ENCODE assay signal across 22 mouse cellular contexts in genomic region chr3:146442484-146442883, GRCm38 (mm10). TPM values are rescaled to one million over a fixed set of nuclear protein-coding genes. Genes with fewer than 3 reads are reported as not detected.
DNase-seq lines count a peak whose midpoint lies in the region; ATAC-seq and TF ChIP-seq lines count a peak whose summit lies in the region.
"Had no signal": no experiment of that assay in that cellular context is flagged by ENCODE, and none has a peak within 500 bp of the region (broad histone marks: within the 10 kb centered on the region; RNA-seq: fewer than 3 reads in every experiment).

No protein-coding gene starts in this region.

- no peaks in the 10 kb centered on the region for H3K79me2 ChIP-seq in liver, adult 2 months (ENCODE audit: control insufficient read depth, insufficient read depth, low read length)

- DNase-seq in kidney, adult 11 months: peak; percentile 2
- no peak for DNase-seq in kidney, adult 8-10 months
- DNase-seq in kidney, adult 9 months: peak; percentile 46
- no peak for DNase-seq in kidney, postnatal 14 days
- DNase-seq in liver, adult 2 months (ENCODE audit: extremely low read depth, low read depth, low spot score): peak; percentile 19
- DNase-seq in liver, postnatal 0 days: no peak
- DNase-seq: adrenal gland, adult 8-10 months; adrenal gland, postnatal 36 days; cerebellum, adult 18-20 months; cerebellum, adult 9-10 months; cerebellum, postnatal 14 days; gastrocnemius, postnatal 10 days; gastrocnemius, postnatal 36 days had no signal

- 84% methylated on average over 7 of the region's 7 CpGs for WGBS in liver, adult 2 months
- WGBS in liver, postnatal 0 days (ENCODE audit: insufficient replicate concordance): 85% methylated on average over 7 of the region's 7 CpGs

- no peak for ATAC-seq in liver, postnatal 0 days
- ATAC-seq: activated CD4-positive, CD25-positive, alpha-beta regulatory T cell, adult 4 months; CD4-positive, CD25-positive, alpha-beta regulatory T cell, adult 4 months; forebrain, embryonic 13.5 days; forebrain, embryonic 16.5 days; hindbrain, embryonic 16.5 days had no signal

- no peak overlapping the region for H3K9ac ChIP-seq in liver, adult 2 months (ENCODE audit: low read depth, low read length)
- no peak overlapping the region for H3K9ac ChIP-seq in liver, postnatal 0 days (replicated peaks)
- H3K9ac ChIP-seq: forebrain, embryonic 13.5 days; hindbrain, embryonic 13.5 days had no signal

- no peaks in the 10 kb centered on the region for H3K27me3 ChIP-seq in liver, adult 2 months (ENCODE audit: control insufficient read depth, insufficient read depth, low read length)
- H3K27me3 ChIP-seq in liver, postnatal 0 days (ENCODE audit: insufficient read depth, low read length): no peaks in the 10 kb centered on the region
- H3K27me3 ChIP-seq: forebrain, embryonic 13.5 days; hindbrain, embryonic 13.5 days had no signal

- TF ChIP-seq CTCF in liver, adult 2 months (IDR thresholded peaks at IDR 0.05; ENCODE audit: low read depth, low read length): no peak
- TF ChIP-seq CTCF in liver, postnatal 0 days (IDR thresholded peaks at IDR 0.05; ENCODE audit: low read depth): no peak

- H3K4me2 ChIP-seq in liver, postnatal 0 days (ENCODE audit: low read depth, low read length): no peak overlapping the region
- H3K4me2 ChIP-seq: forebrain, embryonic 13.5 days; heart, embryonic 11.5 days; hindbrain, embryonic 13.5 days had no signal

- peaks cover 7% of the 10 kb centered on the region; the same call in 1 of the 2 replicates for H3K4me1 ChIP-seq in liver, adult 2 months (ENCODE audit: control insufficient read depth, insufficient read depth, low read length)
- H3K4me1 ChIP-seq in liver, postnatal 0 days (ENCODE audit: insufficient read depth): no peaks in the 10 kb centered on the region
- H3K4me1 ChIP-seq: forebrain, embryonic 10.5 days; forebrain, embryonic 13.5 days; hindbrain, embryonic 10.5 days; hindbrain, embryonic 13.5 days had no signal

- H3K27ac ChIP-seq in liver, adult 2 months (replicated peaks; ENCODE audit: insufficient read depth, low read depth, low read length): no peak overlapping the region; the same call in 1 of the 2 replicates
- no peak overlapping the region for H3K27ac ChIP-seq in liver, postnatal 0 days (ENCODE audit: low read depth)
- H3K27ac ChIP-seq: forebrain, embryonic 10.5 days; forebrain, embryonic 13.5 days; hindbrain, embryonic 10.5 days; hindbrain, embryonic 13.5 days had no signal

- no peak for TF ChIP-seq POLR2A in liver, adult 2 months (IDR thresholded peaks at IDR 0.05; ENCODE audit: extremely low read depth, insufficient read depth, low read length)

- H3K36me3 ChIP-seq in liver, adult 2 months (ENCODE audit: control insufficient read depth, insufficient read depth, low read length): peaks cover 1% of the 10 kb centered on the region; the same call in 1 of the 2 replicates
- H3K36me3 ChIP-seq in liver, postnatal 0 days (replicated peaks; ENCODE audit: insufficient read depth, low read length): peaks cover 24% of the 10 kb centered on the region

- H3K9me3 ChIP-seq in liver, postnatal 0 days (ENCODE audit: low read length): no peaks in the 10 kb centered on the region
- H3K9me3 ChIP-seq: forebrain, embryonic 13.5 days; hindbrain, embryonic 10.5 days; hindbrain, embryonic 13.5 days had no signal

- no peak overlapping the region for H3K4me3 ChIP-seq in liver, adult 2 months (ENCODE audit: insufficient read depth, low read depth, low read length)
- no peak overlapping the region for H3K4me3 ChIP-seq in liver, postnatal 0 days (ENCODE audit: low read depth, low read length)
- H3K4me3 ChIP-seq: forebrain, embryonic 10.5 days; forebrain, embryonic 13.5 days; hindbrain, embryonic 10.5 days; hindbrain, embryonic 13.5 days had no signal

- TF ChIP-seq EP300 in liver, postnatal 0 days (IDR thresholded peaks at IDR 0.05; ENCODE audit: low read depth): no peak

RNA-seq across cellular contexts. Expression of gene Ctbs, which starts 7.1 kb away (rescaled TPM):
- 19.5 and 20.0 TPM in 2 replicates for total RNA-seq in liver, adult 2 months (2014; rRNA removed)
- 2.2 and 2.5 TPM in 2 replicates for polyA plus RNA-seq in liver, adult 2 months (2012; rRNA removed)
- polyA plus RNA-seq in liver, postnatal 0 days (2015; fragmentation: Nextera tagmentation; extraction: Ambion mirVana): 8.3 and 9.9 TPM in 2 replicates

RNA-seq across cellular contexts. Expression of gene Ssx2ip, which starts 38.0 kb away (rescaled TPM):
- 6.2 and 6.4 TPM in 2 replicates for total RNA-seq in liver, adult 2 months (2014; rRNA removed)
- polyA plus RNA-seq in liver, adult 2 months (2012; rRNA removed): 1.7 and 2.4 TPM in 2 replicates
- 19.3 and 22.4 TPM in 2 replicates for polyA plus RNA-seq in liver, postnatal 0 days (2015; fragmentation: Nextera tagmentation; extraction: Ambion mirVana)

RNA-seq across cellular contexts. Expression of gene Spata1, which starts 57.1 kb away (rescaled TPM):
- 3.0 and 5.1 TPM in 2 replicates for total RNA-seq in liver, adult 2 months (2014; rRNA removed)
- polyA plus RNA-seq in liver, adult 2 months (2012; rRNA removed): 0.21 and 0.57 TPM in 2 replicates
- 0.62 and 1.5 TPM in 2 replicates for polyA plus RNA-seq in liver, postnatal 0 days (2015; fragmentation: Nextera tagmentation; extraction: Ambion mirVana)

RNA-seq across cellular contexts. Expression of gene Gng5, which starts 57.1 kb away (rescaled TPM):
- total RNA-seq in liver, adult 2 months (2014; rRNA removed): 198 and 243 TPM in 2 replicates
- 284 and 439 TPM in 2 replicates for polyA plus RNA-seq in liver, adult 2 months (2012; rRNA removed)
- 764 and 778 TPM in 2 replicates for polyA plus RNA-seq in liver, postnatal 0 days (2015; fragmentation: Nextera tagmentation; extraction: Ambion mirVana)

Comparison
In these comparisons a context has a peak if more than half of its experiments do, and no peak if none do; other contexts are left out.
1. DNase-seq: peak in kidney, adult 11 months (single experiment), kidney, adult 9 months (single experiment) and liver, adult 2 months (single experiment); none in kidney, adult 8-10 months (0 of 2), kidney, postnatal 14 days (single experiment) and liver, postnatal 0 days (single experiment).